Mouse (Mus musculus) cerebellum, adult (tissue): Measurements from ENCODE around the gene Nup210.
A peak's percentile ranks its signal among the peaks of the same experiment; 100 is the strongest.

Experiments
- ATAC-seq: cut with Nextera tagmentation; 2 replicates; pipeline ENCODE4 v1.9.2; 2017; ENCODE audit warnings: mild to moderate bottlenecking, moderate library complexity, mixed read lengths; ENCODE audit not compliant: insufficient number of reproducible peaks, low FRiP score, low TSS enrichment

The Nup210 gene

DNA sequence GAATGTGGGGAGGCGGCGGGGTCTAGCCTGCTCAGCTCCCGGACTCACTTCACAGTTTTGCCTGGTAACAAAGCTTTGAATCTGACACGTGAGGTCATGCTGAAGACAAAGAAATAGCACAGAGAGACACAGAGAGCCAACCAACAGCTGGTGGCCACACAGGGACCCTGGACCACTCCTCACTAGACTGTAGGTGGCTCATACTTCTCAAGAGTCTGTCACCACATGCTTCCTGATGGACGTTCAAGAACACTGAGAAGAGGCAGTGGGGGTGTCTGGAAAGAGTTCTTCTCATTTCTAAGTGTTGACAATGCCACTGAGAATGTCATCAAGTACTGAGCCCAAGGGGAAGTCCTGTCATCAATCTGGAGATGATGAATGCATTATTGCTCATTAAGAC lies 70.4 kb downstream of the Nup210 start:
- no peak for ATAC-seq

DNA sequence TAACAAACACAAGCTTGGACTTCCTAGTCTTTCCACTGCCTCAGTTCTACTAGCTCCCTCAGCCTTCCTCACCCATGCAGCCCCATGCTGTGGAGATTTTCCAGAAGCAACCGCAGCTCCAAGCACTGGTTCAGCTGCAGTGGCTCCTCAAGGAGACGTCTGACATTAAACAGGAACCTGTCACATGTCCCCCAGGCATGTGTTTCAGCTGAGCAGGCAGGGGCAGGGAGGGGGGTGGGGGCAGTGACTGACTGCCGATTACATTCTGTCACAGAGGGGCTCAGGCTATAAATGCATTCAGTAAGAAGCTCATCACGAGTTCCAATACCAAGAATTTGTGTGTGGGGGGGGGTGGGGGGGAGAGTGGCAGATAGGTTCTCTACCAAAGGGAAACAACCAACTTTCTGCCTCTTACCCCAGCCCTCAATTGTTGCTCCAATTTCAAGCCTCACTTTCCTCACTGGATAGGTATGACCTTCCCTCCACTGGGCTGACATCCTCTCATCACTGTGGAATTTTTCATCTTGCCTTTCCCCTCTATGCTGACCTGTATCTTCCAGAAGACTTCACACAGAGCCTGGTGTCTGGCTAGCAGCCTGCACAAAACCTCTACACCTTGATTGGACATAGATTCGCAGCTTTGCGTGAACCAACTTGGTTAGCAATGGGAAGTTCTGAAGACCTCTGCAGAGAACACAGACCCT lies 71.8 kb downstream of the Nup210 start:
- no peak for ATAC-seq

DNA sequence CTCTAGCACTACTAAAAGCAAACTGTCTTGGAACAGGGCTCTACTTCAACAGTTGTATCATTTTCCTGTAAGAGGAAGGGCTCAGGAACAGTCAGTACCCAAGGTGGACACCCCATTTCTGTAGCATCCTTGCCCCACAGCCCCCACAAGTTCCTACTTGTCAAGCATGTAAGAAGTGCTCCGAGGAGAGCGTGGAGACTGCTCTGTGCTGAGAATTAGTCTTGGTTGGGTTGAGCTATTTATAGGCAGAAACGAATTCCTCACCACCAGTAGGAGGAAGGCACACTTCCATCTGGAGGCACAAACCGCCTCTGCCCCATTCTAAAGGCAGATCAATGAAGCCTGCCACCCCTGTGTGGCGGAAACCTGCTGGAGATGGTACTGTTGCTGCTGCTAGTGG lies 75.3 kb downstream of the Nup210 start:
- ATAC-seq: no peak

DNA sequence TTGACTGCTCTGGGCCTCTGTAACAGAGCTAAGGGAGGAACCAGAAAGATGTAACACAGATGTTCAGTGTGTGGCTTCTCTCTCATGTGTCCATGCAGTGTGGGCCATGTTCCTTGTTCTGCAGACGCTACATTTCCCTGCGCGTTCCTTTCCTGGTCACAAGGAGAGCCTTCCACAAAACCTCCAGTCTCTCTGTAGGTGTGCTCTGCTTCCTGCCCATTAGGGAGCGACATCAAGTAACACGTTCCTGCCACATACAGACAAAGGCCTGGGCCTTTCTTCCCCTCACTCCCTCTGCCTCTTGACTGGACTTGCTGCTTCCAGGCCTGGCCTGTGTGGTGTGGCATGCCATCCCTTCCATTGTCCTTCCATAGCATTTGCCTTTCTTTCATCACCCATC lies 88.4 kb downstream of the Nup210 start:
- ATAC-seq: no peak

DNA sequence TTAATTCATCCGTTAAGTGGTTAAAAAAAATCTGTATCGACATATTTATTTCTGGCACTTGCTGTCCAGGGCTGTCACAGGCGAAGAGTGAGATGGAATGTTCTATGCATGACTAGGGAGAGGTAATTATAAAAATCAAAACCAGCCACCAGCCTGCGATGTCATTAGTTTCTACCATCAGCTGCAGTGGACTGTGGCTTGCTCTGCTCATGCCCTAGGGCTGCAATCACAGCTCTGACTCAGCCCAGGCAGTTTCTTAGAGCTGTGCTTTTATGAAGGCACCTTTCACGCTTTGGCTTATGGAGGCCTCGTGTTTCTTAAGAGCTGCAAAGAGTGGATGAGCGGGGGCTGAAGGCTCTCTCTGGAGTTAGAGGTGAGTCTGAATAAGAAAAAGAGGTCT lies 95.8 kb downstream of the Nup210 start:
- no peak for ATAC-seq

DNA sequence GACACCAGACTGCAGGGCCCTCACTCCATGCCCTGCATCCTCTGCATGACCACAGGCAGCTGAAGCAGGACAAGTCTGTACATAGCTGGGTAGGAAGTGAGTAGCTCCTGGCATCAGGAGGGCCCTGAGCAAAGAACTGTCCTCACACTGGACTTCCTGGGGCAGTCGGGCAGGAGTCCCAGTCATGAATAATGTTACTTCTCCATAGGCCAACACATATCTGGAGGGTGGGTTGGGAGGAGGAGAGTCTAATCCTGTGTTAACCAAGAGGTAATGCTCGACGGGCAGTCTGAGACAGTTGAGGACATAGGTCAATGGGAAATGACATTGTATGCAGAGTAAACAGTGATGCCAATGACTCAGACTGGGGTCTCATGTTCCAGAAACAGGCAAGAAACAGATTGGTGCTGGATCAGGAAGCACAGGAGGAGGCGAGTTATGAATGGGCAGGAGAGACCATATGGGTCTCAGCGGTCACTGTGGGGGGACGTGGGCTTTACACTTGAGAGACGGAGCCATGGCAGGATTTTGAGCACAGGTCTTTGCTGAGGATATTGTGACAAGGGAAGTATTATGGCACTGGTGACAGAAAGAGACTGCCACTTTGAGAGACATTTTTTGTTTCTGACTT lies 99.9 kb downstream of the Nup210 start:
- ATAC-seq: peak; percentile 24; the same call in 1 of the 2 replicates

DNA sequence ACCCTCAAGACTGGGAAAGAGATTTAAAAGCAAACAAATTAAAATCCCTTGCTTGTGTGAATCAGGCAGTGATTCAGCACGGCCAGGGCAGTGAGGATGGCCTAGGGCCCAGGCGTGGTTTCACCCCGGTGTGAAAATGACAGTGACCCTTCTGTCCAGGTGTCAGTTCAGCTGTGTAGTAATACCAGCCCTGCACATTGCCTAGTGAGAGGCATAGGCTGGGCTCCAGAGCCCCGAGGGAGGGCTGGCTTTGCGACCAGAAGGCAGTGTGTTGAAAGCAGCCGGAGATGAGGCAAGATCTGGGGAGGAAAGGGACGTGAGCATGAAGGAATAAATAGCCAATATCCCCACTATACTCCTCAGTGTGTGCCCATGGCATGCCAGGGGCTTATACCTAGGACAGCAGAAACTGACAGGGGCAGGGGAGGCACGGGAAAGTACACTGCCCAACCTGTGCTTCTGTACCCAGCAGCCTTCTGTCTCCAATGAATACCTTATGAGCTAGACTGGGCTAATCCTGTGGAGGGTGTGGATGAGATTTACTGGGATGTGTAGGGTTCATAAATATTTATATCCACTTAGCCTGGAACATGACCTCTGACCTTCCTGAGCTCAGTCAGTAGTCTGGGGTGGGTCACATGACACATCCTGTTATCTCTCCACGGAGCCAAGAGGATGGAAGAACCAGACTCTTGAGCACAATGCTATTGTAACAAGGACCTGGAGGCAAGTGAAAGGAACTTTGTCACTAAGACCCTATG lies 102.3 kb downstream of the Nup210 start:
- no peak for ATAC-seq

DNA sequence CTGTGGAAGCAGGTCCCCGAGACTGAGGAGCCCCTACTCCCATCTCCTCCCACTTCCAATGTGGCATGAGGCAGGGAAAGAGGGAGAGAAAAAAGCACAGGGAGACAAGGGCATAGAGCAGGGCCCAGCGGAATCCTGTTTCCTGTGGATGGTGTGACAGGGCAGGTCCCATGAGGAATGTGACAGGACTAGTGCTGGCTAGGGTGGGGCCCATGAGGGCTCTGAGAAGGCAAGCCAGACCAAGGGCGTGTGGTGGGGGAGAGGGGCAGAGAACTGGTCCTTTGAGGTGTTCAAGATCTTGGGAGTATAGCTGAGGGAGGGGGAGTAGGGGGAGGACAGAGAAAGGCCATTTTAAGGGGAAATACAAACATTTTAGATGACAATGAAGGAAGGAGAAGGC lies 104.2 kb downstream of the Nup210 start:
- ATAC-seq: no peak

DNA sequence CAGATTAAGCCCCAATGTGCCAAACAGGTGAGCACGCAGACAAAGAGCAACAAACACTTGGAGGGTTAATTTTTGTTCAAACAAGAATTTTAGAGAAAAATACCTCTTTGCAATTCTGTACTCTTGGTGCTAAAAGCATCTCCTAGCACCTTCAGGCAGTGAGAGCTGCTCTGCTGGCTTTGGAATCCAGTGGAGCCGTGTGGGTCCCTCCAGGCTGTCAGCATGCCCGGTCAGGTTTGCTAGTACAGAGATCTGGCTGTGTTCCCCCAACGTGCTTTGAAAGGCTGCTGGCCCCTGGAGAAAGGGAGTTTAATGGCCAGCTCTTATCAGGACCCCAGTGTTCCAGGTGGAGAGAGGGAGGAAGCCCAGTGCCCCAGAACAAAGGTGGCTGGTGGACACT lies 105.1 kb downstream of the Nup210 start:
- ATAC-seq: no peak

DNA sequence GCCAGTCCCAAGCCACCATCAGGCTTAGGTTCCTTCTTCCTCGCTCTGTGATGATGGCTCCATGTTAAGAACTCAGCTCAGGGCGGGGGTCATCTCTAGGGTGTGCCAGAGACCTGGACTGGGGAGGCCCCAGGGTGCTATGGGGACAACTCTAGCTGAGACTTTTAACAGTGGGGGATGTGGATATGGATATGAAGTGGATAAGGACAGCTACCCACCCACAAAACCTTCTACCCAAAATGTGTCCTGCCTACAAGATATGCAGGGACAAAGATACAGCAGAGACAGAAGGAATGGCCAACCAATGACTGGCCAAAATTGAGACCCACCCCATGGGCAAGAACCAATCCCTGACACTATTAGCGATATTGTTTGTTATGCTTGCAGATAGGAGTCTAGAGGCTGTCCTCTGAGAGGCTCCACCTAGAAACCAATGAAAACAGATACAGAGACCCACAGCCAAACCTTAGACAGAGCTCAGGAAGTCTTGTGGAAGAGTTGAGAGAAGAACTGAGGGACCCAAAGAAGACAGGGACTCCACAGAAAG lies 108.3 kb downstream of the Nup210 start:
- no peak for ATAC-seq

DNA sequence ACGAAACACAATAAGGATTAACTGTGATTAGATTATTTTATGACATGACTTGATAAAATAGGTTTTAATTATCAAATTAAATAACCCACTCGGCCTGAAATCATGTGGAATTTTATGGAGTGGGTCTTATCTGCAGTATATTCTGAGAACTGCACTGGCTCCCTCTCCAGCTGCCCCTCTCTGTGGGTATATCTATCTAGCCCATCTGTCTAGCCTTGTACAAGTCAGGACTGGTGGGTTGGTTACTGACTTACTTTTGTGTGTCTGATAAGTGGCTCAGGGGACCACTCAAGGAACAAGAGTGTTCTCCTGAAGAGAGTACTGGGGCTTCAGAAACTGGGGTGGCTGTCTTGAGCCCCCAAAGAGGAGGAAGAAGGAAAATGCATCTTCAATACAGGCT lies 109.4 kb downstream of the Nup210 start:
- ATAC-seq: no peak

DNA sequence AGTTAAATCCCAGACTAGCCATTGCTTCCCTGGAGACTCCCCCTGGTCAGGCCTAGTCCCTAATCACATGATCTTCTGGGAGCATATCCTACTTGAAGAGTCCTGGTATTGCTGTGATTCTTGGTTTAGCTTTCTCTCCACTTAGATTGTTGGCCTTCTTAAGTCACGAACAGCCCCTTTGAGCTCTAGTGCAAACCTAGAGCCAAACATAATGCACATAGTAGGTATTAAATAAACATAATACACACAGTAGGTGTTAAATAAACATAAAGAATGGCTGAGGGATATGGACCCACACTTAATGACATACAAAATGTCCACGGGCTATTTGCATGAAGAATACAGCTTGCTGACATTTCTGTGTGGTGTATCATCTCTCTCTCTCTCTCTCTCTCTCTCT lies 112.5 kb downstream of the Nup210 start:
- no peak for ATAC-seq

DNA sequence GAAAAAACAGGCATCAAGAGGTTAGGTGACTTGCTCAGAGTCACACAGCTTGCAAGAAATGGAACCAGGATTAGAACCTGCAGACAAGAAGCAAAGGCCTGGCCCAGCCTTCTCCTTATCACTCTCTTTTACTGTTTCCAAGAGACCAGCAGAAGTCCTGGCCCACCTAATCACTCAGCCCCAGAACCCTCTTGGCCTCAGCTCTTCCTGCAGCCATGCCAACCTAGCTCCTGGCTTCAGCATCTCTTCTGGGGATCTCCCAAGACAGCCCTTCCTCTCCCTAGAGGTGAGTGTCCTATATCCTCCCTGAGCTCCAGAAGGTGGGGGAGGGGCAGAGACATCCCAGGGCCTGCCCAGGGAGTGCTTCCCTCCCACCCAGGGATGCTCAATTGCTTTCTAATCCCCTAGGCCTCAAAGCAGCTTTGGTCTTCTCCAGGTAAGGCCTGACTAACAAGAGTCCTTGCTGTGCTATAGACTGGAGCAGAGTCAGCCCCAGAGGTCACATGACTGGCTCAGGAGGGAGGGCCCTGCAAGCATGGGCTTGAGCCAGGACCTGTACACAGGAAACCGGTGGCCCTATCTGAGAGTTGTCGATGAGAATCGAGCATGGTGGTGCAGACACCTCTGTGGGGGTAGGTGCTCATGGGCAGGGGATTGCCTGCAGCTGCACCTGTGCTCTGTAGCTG lies 113.2 kb downstream of the Nup210 start:
- ATAC-seq: no peak

DNA sequence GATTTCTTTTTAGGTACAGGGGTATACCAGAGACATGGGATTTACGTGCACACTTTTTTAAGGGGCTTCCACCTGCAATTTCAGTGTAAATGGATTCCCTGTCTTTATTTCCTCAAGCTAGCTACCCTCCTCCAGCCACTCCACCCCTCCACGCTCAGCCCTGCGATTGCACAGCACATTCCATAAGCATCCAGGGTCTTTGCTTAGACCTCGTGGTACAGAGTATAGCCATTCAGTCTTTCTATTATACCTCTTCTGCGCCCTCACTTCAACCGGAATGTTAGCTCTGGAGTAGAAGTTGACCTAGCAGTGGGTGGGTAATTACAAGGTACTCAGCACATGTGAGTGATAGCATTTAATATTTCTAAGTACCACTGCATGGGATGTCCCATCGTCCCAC lies 115.1 kb downstream of the Nup210 start:
- ATAC-seq: no peak

DNA sequence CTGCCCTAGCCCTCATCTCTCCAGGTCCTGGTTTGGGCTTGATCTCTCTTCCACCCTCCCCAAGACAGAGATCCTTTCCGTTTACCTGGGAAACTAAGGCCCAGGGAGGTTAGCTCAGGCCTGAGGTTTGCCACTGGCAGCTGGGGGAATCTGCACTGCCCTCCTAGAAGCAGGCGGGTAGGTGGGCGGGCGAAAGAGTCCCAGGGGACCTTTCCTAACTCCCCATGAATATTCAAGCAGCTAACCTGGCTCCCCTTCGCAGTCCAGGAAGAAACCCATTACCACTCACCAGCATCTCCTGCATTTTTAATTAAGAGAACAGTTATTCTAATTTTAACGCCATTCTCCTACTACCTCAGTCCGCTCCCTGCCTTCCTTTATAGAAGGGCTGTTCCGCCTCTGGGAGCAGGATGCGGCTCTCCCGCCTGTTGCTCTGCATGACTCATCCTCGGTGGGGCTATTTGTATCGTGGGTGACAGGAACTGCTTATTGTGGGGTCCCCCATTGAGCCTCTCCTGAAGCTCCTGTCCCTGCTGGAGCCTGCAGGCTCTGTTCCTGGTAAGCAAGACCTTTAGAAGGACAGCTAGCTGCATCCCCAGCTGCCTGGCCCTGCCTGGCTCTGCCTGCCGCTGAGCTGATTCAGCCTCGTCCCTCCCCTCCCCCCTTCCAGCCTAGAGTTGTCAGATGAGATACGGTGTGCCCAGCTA lies 115.7 kb downstream of the Nup210 start:
- ATAC-seq: no peak

DNA sequence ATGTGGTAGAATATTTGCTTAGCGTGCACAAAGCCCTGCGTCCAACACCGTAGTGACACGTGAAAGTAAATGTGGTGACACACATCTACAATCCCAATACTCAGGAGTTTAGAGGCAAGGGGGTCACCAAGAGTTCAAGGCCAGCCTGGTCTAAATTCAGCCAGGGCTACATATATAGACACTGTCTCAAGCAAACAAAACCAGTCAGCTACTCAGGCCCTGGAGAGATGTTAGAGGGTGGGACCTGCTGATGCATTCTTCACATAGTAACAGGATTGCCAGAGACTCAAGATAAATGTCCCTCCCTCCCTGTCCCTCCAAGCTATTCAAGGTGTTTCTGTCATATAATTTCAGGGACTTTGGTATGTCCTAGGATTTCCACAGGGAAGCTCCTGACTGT lies 117.5 kb downstream of the Nup210 start:
- no peak for ATAC-seq

DNA sequence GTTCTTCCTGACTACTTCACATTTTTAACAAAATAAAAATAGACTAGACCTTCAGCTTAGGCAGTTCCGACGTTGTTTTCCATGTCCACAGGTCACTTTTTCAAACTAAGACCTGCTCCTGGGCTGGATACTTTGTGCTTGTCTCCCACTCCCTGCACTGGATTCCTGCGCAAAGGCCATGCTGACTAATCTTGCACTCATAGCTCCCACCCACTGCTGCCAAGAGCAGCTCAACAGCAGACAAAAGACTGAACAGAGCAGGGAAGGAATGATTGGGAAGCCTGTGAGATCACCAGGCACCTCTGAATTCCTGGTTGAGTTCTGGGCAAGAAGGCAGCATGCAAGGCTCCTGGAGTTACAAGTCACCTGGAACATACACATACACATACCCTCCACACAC lies 119.6 kb downstream of the Nup210 start:
- ATAC-seq: no peak

DNA sequence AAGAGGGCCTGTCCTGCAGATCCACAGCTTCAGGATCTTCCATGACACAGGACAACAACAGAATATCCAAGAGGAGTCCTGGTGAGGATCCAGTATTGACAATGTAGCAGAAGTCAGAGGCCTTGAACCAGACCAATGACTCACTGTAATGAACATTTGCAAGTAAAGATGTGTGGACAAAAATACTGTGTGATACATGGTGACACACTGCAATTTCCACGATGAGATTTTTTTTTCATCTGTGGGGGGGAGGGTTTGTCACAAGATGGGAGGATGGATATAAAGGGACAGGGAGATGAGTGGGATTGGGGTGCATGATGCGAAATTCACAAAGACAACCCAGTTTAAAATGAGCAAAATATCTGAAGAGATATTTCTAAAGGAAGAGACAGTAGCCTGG lies 120.4 kb downstream of the Nup210 start:
- no peak for ATAC-seq

DNA sequence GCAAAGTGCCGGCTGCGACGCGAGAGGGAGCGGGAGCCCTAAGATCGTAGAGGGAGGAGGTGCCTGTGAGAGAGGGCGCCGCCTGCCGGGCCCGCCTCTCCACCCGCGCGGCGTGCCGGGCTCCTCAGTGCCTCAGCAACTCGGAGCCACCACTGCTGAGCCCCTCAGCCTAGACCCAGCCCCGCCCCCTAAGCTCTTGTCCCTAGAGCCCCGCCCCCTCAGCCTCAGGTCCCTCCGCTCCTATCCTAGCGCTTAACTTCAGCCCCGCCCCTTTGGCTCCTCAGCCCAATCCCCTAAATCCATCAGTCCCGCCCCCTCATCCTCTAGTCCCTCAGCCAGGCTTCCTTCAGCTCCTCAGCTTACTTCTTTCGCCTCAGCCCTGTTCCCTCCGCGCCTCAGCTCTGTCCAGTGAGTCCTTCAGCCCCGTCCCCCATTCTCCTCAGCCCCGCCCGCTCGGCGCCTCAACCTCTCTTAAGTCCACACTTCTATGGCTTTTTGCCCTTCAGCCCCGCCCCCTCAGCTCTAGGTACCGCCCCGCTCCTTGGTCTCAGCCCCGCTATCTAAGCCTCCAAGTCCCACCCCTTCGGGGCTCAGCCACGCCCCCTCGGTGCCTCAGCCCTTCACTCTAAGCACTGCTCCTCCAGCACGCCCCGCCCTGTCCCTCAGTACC lies 127.8 kb downstream of the Nup210 start, which contains the start of gene Iqsec1:
Gene Iqsec1, minus strand, starts transcription at position 38 of the 670 bp plus-strand sequence.
- peak; percentile 64 for ATAC-seq

DNA sequence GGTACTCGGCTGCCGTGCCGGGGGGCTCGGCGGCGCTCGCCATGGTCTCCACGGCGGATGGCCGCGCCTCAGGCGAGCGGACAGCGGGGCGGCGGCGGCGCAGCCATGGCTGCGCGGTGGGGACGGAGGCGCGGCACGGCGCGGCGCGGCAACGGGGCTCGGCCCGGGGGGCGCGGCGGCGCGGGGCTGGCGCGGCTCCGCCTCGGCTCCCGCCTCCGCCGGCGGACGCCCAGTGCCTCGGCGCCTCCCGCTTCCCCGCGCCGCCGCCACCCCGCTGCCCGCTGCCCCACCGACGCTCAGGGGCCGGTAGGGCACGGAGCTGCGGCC lies 128.4 kb downstream of the Nup210 start:
- 0 out of 2 replicates have a peak, but pooled peaks have one; percentile 3 for ATAC-seq
